Comparison of ENCODE assay signal across 7 mouse cellular contexts in the genomic region with DNA sequence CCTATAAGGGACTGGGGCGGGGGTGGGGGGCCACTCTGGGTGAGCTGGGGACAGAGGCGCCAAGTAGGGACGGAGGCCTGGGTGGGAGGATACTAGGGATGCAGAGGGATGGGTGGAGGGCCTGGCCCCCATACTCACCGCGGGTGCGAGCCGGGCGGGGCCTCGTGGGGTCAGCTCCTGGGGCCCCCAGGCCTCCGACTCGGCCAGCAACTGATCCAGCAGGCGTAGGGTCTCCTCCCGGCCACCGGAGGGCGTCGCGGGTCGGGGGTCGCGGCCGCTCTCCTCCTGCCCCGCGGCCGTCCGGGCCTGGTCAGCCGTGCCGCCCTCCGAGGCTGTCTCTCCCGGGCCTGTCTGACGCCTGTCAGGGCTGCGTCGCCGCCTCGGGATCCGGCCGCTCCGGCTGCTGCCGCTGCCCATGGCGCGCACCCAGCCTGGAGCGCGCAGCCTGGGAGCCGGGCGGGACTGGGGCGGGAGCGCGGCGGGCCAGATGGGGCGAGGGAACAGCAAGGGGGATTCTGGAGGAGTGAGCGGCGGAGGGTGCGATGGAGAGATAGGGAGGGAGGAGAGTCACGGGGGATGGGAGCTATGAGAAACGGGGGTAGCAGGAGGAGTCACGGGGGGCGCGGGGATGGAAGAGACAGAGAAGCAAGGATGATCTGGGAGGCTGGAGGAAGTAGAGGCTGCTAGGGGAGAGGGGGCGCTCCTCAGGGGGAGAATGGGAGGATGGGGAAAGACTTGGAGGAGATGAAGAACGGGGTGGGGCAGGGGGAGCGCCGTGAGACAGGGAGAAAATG. TPM values are rescaled to one million over a fixed set of nuclear protein-coding genes. Genes with fewer than 3 reads are reported as not detected.
DNase-seq lines count a peak whose midpoint lies in the region; ATAC-seq and TF ChIP-seq lines count a peak whose summit lies in the region.

No protein-coding gene starts in this region.

- peak overlapping the region; percentile 47 for H3K4me3 ChIP-seq in embryonic facial prominence, embryonic 11.5 days (ENCODE audit: low read depth, low read length)
- H3K4me3 ChIP-seq in heart, postnatal 0 days (ENCODE audit: low read depth, low read length) = peak overlapping the region; percentile 65
- H3K4me3 ChIP-seq in midbrain, embryonic 15.5 days = peak overlapping the region; percentile 67

- DNase-seq in right cerebral cortex, adult 18-20 months = peak; percentile 45
- no peak for DNase-seq in right cerebral cortex, postnatal 36 days (ENCODE audit: low spot score in 2 of 2)
- peak; percentile 58 for DNase-seq in embryonic facial prominence, embryonic 11.5 days (ENCODE audit: low spot score)
- DNase-seq in heart, postnatal 0 days (ENCODE audit: low spot score) = no peak
- DNase-seq in layer of hippocampus, postnatal 25 days (ENCODE audit: extremely low spot score in 1 of 2, low spot score in 1 of 2) = peak; percentile 40 to 44
- peak; percentile 21 for DNase-seq in yolk sac, embryonic 10.5 days (ENCODE audit: low spot score)

- peak overlapping the region; percentile 71 for H3K9ac ChIP-seq in embryonic facial prominence, embryonic 11.5 days (replicated peaks; ENCODE audit: low read length)
- H3K9ac ChIP-seq in heart, postnatal 0 days (replicated peaks; ENCODE audit: low read depth, low read length) = peak overlapping the region; percentile 68
- H3K9ac ChIP-seq in midbrain, embryonic 15.5 days = peak overlapping the region; percentile 72

- H3K4me1 ChIP-seq in embryonic facial prominence, embryonic 11.5 days (ENCODE audit: control insufficient read depth, insufficient read depth, low read length) = no peaks in the 10 kb centered on the region
- peaks cover 13% of the 10 kb centered on the region for H3K4me1 ChIP-seq in heart, postnatal 0 days (ENCODE audit: control insufficient read depth, insufficient read depth)
- H3K4me1 ChIP-seq in midbrain, embryonic 15.5 days = peaks cover 15% of the 10 kb centered on the region

- no peak overlapping the region for H3K27ac ChIP-seq in embryonic facial prominence, embryonic 11.5 days (replicated peaks; ENCODE audit: low read depth, low read length)
- peak overlapping the region; percentile 68 for H3K27ac ChIP-seq in heart, postnatal 0 days (ENCODE audit: low read depth)
- no peak overlapping the region for H3K27ac ChIP-seq in midbrain, embryonic 15.5 days

- H3K9me3 ChIP-seq in embryonic facial prominence, embryonic 11.5 days (replicated peaks; ENCODE audit: control insufficient read depth, low read length) = no peaks in the 10 kb centered on the region
- H3K9me3 ChIP-seq in heart, postnatal 0 days (replicated peaks; ENCODE audit: control insufficient read depth, low read length) = no peaks in the 10 kb centered on the region
- H3K9me3 ChIP-seq in midbrain, embryonic 15.5 days = no peaks in the 10 kb centered on the region

- no peak for TF ChIP-seq CTCF in heart, postnatal 0 days (IDR thresholded peaks at IDR 0.05; ENCODE audit: low read depth)

- TF ChIP-seq EP300 in heart, postnatal 0 days (IDR thresholded peaks at IDR 0.05; ENCODE audit: low read depth) = no peak

- no peaks in the 10 kb centered on the region for H3K36me3 ChIP-seq in embryonic facial prominence, embryonic 11.5 days (replicated peaks; ENCODE audit: control insufficient read depth, insufficient read depth, low read depth, low read length)
- H3K36me3 ChIP-seq in heart, postnatal 0 days (replicated peaks; ENCODE audit: control insufficient read depth, insufficient read depth, low read length) = no peaks in the 10 kb centered on the region
- H3K36me3 ChIP-seq in midbrain, embryonic 15.5 days (replicated peaks) = no peaks in the 10 kb centered on the region

- under 1% methylated on average over 52 of the region's 61 CpGs for WGBS in embryonic facial prominence, embryonic 11.5 days
- 2% methylated on average over 55 of the region's 61 CpGs for WGBS in heart, postnatal 0 days
- 1% methylated on average over 60 of the region's 61 CpGs for WGBS in midbrain, embryonic 15.5 days

- ATAC-seq in embryonic facial prominence, embryonic 11.5 days (replicated peaks; ENCODE audit: insufficient number of reproducible peaks, low FRiP score, low TSS enrichment, low read depth) = peak; percentile 82
- peak; percentile 59 for ATAC-seq in heart, postnatal 0 days (ENCODE audit: insufficient read depth, low read depth)
- ATAC-seq in midbrain, embryonic 15.5 days (replicated peaks) = peak; percentile 74

- H3K27me3 ChIP-seq in embryonic facial prominence, embryonic 11.5 days (ENCODE audit: control insufficient read depth, insufficient read depth, low read length) = peaks cover 15% of the 10 kb centered on the region
- peaks cover 5% of the 10 kb centered on the region; the same call in 1 of the 2 replicates for H3K27me3 ChIP-seq in heart, postnatal 0 days (ENCODE audit: control insufficient read depth, insufficient read depth, low read length)
- peaks cover 19% of the 10 kb centered on the region for H3K27me3 ChIP-seq in midbrain, embryonic 15.5 days (replicated peaks)

- peak overlapping the region; percentile 71 for H3K4me2 ChIP-seq in embryonic facial prominence, embryonic 11.5 days (ENCODE audit: low read depth, low read length)
- H3K4me2 ChIP-seq in heart, postnatal 0 days (ENCODE audit: low read depth, low read length) = peak overlapping the region; percentile 94
- H3K4me2 ChIP-seq in midbrain, embryonic 15.5 days = peak overlapping the region; percentile 89

RNA-seq across cellular contexts. Expression of gene Cys1, which starts 0.9 kb away (rescaled TPM):
- 0.94 and 1.4 TPM in 2 replicates for polyA plus RNA-seq in embryonic facial prominence, embryonic 11.5 days (2014; fragmentation: Nextera tagmentation; extraction: Ambion mirVana)
- total RNA-seq in heart, postnatal 0 days (2014; rRNA removed; ENCODE audit: low replicate concordance) = 2.5 and 3.8 TPM in 2 replicates
- polyA plus RNA-seq in heart, postnatal 0 days (2015; fragmentation: Nextera tagmentation; extraction: Ambion mirVana) = 0.85 and 0.89 TPM in 2 replicates
- 10 to 100 TPM; 20.6 to 25.0 TPM for total RNA-seq in layer of hippocampus, postnatal 25 days (2021)
- polyA plus RNA-seq in midbrain, embryonic 15.5 days (2015; fragmentation: Nextera tagmentation; extraction: Ambion mirVana) = 1.8 and 3.3 TPM in 2 replicates

RNA-seq across cellular contexts. Expression of gene Rrm2, which starts 27.4 kb away (rescaled TPM):
- 364 and 431 TPM in 2 replicates for polyA plus RNA-seq in embryonic facial prominence, embryonic 11.5 days (2014; fragmentation: Nextera tagmentation; extraction: Ambion mirVana)
- total RNA-seq in heart, postnatal 0 days (2014; rRNA removed; ENCODE audit: low replicate concordance) = 76.8 and 78.0 TPM in 2 replicates
- 81.8 and 90.3 TPM in 2 replicates for polyA plus RNA-seq in heart, postnatal 0 days (2015; fragmentation: Nextera tagmentation; extraction: Ambion mirVana)
- total RNA-seq in layer of hippocampus, postnatal 25 days (2021) = 1 to 10 TPM; 2.6 to 3.5 TPM
- 46.2 and 48.6 TPM in 2 replicates for polyA plus RNA-seq in midbrain, embryonic 15.5 days (2015; fragmentation: Nextera tagmentation; extraction: Ambion mirVana)

RNA-seq across cellular contexts. Expression of gene Klf11, which starts 29.6 kb away (rescaled TPM):
- polyA plus RNA-seq in embryonic facial prominence, embryonic 11.5 days (2014; fragmentation: Nextera tagmentation; extraction: Ambion mirVana) = 10.4 and 12.8 TPM in 2 replicates
- 37.4 and 45.5 TPM in 2 replicates for total RNA-seq in heart, postnatal 0 days (2014; rRNA removed; ENCODE audit: low replicate concordance)
- 16.5 and 25.4 TPM in 2 replicates for polyA plus RNA-seq in heart, postnatal 0 days (2015; fragmentation: Nextera tagmentation; extraction: Ambion mirVana)
- total RNA-seq in layer of hippocampus, postnatal 25 days (2021) = 1 to 10 TPM; 3.6 to 4.2 TPM
- 19.2 and 19.9 TPM in 2 replicates for polyA plus RNA-seq in midbrain, embryonic 15.5 days (2015; fragmentation: Nextera tagmentation; extraction: Ambion mirVana)

Comparison
In these comparisons a context has a peak if more than half of its experiments do, and no peak if none do; other contexts are left out.
1. DNase-seq: peak in right cerebral cortex, adult 18-20 months (single experiment), embryonic facial prominence, embryonic 11.5 days (single experiment), layer of hippocampus, postnatal 25 days (2 of 2) and yolk sac, embryonic 10.5 days (single experiment); none in right cerebral cortex, postnatal 36 days (0 of 2) and heart, postnatal 0 days (single experiment).
2. Peak in every context shown above with its lines, with median percentiles within 50 percentile points of each other: ATAC-seq, H3K4me2 ChIP-seq, H3K4me3 ChIP-seq and H3K9ac ChIP-seq.